Mouse (Mus musculus) MEL (cell line): ENCODE data around the gene Gm853.

Source experiments
- CTCF ChIP-seq, 3 experiments: IDR thresholded peaks in 2 of 3; conservative IDR thresholded peaks in 1 of 3; 2 replicates each; pipeline ENCODE4 v1.5.1; 2011 to 2012; ENCODE audit warnings: low read length in 3 of 3, low read depth in 2 of 3, mild to moderate bottlenecking in 2 of 3, improper control_type of control experiment in 1 of 3, inconsistent platforms in 1 of 3, mixed read lengths in 1 of 3, moderate library complexity in 1 of 3; ENCODE audit not compliant: control insufficient read depth in 1 of 3, insufficient read depth in 1 of 3, poor library complexity in 1 of 3, severe bottlenecking in 1 of 3
- E2F4 ChIP-seq: IDR thresholded peaks from 2 replicates; pipeline ENCODE4 v1.6.1; 2011; ENCODE audit warnings: low read depth, low read length, improper control_type of control experiment, borderline replicate concordance
- JUND ChIP-seq: IDR thresholded peaks from 2 replicates; pipeline ENCODE4 v1.6.1; 2011; ENCODE audit warnings: low read depth, mild to moderate bottlenecking, improper control_type of control experiment, low read length
- POLR2AphosphoS2 ChIP-seq: IDR thresholded peaks from 2 replicates; pipeline ENCODE4 v1.6.1; 2011; ENCODE audit warnings: low read length, improper control_type of control experiment
- TAL1 ChIP-seq: IDR thresholded peaks from 2 replicates; pipeline ENCODE4 v1.6.1; 2012; ENCODE audit warnings: mild to moderate bottlenecking, inconsistent platforms, low read length, moderate library complexity, mixed read lengths
- UBTF ChIP-seq: IDR thresholded peaks from 2 replicates; pipeline ENCODE4 v1.6.1; 2012; ENCODE audit warnings: low read depth, mild to moderate bottlenecking, inconsistent platforms, low read length, improper control_type of control experiment, moderate library complexity, borderline replicate concordance; ENCODE audit not compliant: insufficient read depth

- TF ChIP-seq CTCF (IDR thresholded peaks at IDR 0.05 in 2 of 3, conservative IDR thresholded peaks at IDR 0.05 in 1 of 3; ENCODE audit: control insufficient read depth in 1 of 3, insufficient read depth in 1 of 3, low read depth in 2 of 3, low read length in 3 of 3, poor library complexity in 1 of 3, severe bottlenecking in 1 of 3) = no peak
- no peak for TF ChIP-seq TAL1
- no peak for TF ChIP-seq E2F4
- TF ChIP-seq JUND = no peak
- no peak for TF ChIP-seq UBTF
- TF ChIP-seq POLR2AphosphoS2 = no peak
These were observed 47.0 kb downstream of the Gm853 start, which contains the start of gene Tinagl1 for GRCm38 (mm10) chr4:130175072-130175711.
